Mouse (Mus musculus): Measurements from ENCODE around the gene Axin1.
"Not testable (repeated sequence)": the region's sequence is repeated elsewhere in the genome, so short reads cannot be mapped to it uniquely, and the experiment has no call there.

The Axin1 gene

DNA sequence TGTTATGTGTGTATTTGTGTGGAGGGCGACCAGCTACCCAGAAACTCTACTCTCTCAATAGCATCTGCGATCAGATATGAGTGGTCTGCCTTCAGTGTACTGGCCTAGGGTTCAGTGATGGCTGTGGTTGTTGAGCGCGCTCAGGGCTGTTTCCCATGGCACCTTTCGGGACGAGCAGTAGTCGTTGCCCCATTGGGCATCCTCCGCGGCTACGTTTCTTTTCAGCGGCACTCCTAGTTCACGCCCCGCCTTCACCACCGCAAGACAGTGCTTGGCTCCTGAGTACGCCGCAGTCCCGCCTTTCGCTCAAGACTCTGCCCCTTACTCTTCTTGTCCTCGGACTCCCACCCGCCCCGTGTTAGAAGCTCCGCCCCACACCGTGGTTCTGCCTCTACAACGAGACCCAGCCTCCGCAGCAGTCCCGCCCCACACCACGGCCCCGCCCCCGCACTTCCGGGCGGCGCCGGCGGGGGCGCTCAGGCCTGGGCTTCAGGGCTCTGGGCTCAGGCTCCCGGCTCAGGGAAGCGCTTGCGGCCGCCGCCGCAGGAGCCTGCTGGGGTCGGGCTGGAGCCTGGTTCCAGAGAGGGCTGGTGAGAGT, at the start of gene Axin1:
Axin1 (plus strand) TSS at position 450 of the 598 bp plus-strand sequence.
- DNase-seq, result peak; percentile 92 to 98

DNA sequence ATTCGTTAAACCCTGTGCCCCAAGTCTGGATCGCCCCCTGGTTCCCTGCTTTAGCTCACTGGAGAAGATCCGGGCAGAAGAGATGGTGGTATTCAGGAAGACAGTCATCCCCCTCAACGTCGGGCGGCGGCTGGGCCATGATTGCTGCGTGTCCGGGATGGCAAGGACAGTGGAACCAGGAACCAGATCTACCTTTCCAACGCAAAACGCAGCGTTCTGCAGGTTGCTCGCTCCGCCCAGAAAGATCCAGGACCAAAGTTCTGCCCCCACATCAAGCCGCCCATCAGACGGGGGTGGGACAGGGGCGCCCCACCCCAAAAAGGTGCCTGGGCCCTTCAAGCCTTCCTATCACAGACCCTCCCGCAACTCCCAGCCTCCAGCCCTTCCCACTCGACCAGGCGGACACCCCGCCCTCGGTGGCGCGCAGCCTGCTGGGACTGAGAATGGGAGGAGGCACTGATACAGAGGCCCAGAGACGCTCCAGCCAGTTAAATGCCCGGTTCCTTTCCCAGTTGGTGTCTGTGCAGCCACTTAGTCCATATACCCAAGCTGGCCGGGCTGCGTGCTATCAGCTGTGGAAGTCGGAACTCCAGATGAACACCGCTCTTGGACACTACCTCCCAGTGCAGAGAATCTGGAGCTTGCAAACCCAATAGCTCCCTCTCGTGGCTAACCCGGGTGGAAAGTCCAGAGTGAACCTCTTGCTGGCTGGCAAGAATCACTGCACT, 48.4 kb upstream of the Axin1 start, which contains the start of gene Decr2:
Decr2 (minus strand) TSS at position 433 of the 728 bp plus-strand sequence.
- DNase-seq, result peak; percentile 90 to 91

DNA sequence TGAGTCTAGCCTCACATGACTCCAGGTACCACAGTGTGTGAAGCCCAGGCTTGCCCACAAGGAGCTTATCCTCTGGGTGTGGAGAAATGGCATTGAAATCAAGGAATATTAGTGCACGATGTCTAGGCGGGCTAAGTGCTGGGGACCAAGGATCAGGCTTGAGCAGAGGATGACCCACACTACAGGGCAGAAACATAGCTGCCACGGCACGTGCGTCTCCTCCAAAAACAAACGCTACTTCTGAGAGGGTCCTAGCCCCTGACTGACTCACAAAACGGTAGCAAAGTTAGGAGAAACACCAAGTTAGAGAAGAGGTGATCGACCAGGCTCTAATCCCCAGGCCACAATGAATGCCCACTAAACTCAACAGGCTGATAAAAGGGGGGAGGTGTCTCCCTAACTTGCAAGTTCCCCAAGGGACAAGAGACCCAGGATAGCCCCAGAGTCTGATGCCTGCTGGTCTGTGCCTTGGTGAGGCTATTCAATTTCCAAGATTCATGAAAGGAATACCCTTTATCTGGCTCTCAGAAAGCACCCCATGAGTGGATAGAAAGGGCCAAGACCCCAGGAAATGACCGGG, 43.9 kb upstream of the Axin1 start:
- DNase-seq, result no peak

- peak; percentile 77 to 83 for DNase-seq
These were observed 43.3 kb upstream of the Axin1 start, which contains the start of gene Nme4 for GRCm38 (mm10) chr17:26095121-26095740. TSS of gene Nme4 (minus strand) at chr17:26095602.

- no peak for DNase-seq
These were observed 40.0 kb upstream of the Axin1 start for GRCm38 (mm10) chr17:26098461-26098860.

DNA sequence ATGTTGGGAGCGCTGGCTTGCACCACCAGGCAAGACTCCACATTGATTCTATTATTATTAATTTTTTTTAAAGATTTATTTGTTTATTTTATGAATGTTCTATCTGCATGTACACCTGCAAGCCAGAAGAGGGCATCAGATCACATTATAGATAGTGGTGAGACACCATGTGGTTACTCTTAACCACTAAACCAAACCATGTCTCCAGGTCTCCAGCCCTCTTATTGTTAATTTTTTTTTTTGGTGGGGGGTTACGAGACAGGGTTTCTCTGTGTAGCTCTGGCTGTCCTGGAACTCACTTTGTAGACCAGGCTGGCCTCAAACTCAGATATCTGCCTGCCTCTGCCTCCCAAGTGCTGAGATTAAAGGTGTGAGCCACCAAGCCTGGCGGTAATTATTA, 39.2 kb upstream of the Axin1 start:
- DNase-seq, result peak in 1 of 2 experiments; percentile 43

DNA sequence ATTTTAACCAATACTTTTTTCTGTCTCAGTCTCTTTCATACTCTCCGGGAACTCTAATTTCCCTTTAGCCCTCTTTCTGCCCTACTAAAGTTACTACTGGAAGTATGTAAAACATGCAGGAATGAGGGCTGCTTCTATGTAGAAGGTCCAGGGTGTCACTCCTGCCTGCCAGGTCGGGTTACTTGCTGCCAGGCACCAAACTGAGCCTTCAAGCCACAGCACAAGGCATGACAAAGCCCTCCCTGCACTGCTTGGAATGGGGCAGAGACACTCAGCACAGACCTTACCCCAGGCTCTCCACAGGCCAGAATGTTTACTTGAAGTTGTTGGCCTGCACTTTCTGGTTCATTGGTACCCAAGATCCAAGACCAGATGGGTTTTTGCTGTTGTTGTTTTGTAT, 38.3 kb upstream of the Axin1 start:
- no peak for DNase-seq

GRCm38 (mm10) chr17:26101478-26101877, 37.0 kb upstream of the Axin1 start:
- DNase-seq, result no peak

DNA sequence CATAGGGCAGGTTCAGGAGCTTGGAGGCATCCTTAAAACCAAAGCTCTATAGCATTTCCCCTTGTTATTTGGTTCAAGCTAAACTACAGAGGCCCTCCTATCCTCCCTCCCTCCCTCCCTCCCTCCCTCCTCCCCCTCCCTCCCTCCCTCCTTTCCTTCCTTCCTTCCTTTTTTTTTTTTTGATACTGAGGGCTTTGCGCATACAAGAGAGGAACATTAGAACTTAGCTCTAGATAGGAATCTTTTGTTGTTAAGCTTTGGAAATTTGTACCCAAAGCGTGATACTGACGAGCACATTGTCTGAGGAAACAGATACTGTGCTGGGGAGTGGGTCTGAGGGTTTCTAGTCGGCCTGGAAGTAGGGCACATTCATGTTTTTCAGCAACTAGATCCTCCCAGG, 32.9 kb upstream of the Axin1 start:
- DNase-seq, result no peak

DNA sequence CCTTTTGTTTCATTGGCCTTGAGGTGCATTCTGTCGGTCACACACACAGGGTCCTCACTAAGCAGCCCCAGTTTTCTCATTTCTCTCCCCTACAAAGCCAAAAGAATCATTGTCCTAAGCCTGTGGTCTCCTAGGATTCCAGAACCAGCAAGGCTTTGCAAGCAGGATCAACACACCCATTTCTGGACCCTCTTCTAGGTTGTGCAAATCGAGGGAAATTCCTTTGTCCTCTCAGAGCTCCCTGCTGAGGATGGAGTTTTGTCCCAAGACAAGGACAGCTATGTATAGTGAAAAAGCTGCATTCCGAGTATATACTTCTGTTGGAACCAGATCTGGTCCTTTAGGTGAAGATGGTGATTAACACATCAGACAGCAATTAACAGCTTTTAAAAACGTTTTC, 28.3 kb upstream of the Axin1 start:
- no peak for DNase-seq

- no peak for DNase-seq
These were observed 27.5 kb upstream of the Axin1 start for GRCm38 (mm10) chr17:26111024-26111423.

DNA sequence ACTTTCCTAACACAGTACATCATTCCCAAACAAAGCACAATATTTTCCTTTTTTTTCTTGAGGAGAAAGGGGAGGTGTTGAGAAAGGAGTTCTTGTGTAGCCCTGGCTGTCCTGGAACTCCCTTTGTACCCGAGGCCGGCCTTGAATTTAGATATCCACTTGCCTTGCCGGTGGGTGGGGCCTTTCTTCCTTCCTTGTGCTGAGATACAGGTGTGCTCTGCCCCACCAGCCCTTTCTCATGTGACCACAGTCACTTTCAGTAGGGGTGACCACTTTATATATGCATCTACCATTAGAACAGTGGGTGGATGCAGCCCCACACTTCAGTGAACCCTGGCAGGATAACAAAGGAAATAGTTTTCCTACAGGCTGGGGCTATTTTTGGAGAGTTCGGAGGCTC, 26.8 kb upstream of the Axin1 start:
- no peak for DNase-seq

DNA sequence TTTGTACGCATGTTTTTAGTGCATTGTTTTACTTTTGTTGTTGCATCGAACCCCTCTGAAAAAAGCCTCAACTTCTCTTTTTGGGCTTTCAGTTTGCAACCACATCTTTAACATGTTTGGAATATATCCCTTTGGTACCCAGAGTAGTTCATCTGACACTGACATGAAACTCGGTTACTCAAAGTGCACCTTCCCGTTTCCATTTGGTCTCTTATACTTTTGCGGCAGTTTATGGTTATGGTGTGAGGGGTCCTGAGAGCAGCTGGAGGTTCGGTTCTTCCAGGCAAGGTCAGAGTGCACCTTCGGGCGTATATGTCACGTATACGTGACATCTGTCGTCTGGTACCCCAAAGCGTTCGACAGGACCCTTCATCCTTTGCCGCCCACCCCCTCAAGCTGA, 25.7 kb upstream of the Axin1 start:
- DNase-seq, result no peak

DNA sequence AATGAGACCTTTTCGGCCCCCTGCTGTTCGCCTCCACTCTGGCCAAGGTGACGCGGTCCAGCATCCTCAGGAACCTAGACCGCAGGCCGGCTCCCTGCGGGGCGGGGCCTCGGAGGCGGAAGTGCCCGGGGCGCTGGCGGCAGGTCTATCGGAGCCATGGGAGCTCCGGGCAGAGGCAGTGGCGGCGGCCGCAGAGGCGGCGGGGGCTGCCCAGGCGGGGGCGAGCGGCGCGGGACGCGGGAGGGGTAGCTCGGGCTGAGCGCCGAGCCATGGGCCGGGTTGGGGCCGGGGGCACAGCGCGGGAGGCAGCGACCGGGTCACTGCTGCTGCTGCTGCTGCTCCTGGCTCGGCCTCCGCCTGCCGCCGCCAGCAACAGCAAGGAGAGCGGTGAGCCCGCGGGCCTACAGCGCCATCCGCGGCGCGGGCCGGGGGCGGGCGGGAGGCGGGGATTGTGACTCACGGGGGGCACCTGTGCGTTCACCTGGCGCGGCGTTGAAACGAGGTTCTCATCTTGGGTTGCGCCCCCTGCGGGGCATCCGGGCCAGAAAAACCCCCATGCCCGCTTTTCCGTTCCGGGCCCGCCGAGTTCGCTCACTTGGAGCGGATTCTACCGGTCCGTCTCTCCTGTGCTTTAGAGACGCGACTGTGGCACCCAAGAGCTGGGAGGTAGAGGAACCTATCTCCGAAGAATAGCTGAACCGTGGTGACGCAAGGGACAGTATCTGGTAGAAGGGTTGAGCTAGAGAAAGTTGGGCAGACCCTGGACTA, 25.1 kb upstream of the Axin1 start, which contains the start of gene Tmem8:
Tmem8 (plus strand) TSS at position 119 of the 768 bp plus-strand sequence.
- peak; percentile 80 to 85 for DNase-seq

DNA sequence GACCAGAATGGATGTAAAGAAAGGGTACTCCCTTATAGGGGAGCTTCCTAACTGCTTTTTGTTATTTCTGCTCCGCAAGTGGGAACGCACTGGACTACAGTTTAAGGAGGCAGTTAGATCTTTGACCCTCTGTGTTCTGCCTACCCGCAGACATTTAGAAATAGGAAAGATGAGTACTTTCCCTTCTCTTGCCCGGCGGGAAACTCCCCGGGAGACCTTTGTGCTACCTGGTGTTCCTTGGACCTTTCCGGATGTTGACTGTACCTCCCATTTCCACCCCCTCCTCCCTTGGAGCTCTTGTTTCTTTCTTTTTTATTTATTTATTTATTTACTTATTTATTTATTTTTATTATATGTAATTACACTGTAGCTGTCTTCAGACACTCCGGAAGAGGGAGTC, 24.4 kb upstream of the Axin1 start:
- DNase-seq, result no peak

DNA sequence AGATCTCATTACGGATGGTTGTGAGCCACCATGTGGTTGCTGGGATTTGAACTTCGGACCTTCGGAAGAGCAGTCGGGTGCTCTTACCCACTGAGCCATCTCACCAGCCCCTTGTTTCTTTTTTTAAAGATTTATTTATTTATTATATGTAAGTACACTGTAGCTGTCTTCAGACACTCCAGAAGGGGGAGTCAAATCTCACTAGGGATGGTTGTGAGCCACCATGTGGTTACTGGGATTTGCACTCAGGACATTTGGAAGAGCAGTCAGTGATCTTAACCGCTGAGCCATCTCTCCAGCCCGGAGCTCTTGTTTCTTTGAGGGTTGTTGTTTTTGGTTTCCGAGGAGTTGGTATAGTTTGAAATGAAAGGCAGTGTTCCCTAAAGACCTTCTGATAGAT, 24.0 kb upstream of the Axin1 start:
- not testable (repeated sequence) for DNase-seq

GRCm38 (mm10) chr17:26115205-26115898, 23.1 kb upstream of the Axin1 start:
- no peak for DNase-seq

DNA sequence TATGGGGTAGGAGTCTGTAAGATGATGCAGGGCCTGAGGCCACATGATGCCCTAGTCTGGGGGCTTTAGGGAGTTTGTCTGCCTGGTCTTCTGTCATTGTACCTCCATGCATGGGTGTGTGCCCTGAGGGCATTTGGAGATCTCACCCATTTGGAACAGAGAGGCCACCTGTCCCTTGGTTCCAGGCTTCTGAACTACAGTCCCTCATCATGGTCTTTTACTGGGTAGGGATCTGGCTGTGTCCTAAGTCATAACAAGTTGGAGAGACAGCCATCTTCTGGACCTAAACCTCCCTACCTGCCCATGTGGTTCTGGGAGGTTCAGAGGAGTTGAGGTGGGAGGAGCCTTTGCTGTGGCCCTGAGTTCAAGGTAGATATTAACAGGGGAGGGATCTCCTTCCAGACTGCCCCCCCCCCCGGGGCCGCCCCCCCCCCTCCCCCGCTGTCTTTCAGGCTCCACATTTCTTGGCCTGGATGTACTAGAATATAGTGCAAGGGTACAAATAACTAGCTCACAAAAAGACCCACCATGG, 22.5 kb upstream of the Axin1 start:
- no peak for DNase-seq

- DNase-seq, result no peak
These were observed 21.8 kb upstream of the Axin1 start for GRCm38 (mm10) chr17:26116503-26117258.

- DNase-seq, result peak; percentile 72 to 76
These were observed 18.4 kb upstream of the Axin1 start for GRCm38 (mm10) chr17:26119766-26120710.

All from cerebellum, adult 18-20 months (tissue).